Mouse (Mus musculus) heart, postnatal 25 days (tissue): ENCODE measurements around the gene Inca1. TPM values are rescaled to one million over a fixed set of nuclear protein-coding genes. Genes with fewer than 3 reads are reported as not detected.

ENCODE experiments used
- DNase-seq: peaks from one replicate; pipeline ENCODE4 v3.0.0; 2022; ENCODE audit warnings: low spot score
- intact Hi-C: fragments of 180-260 bp; cut with DNase I; formaldehyde crosslinking; loops from one replicate; pipeline ENCODE4 v1.15.1; 2025
- total RNA-seq, 2 experiments: library from RNA; stranded (reverse); gene quantifications; 2 replicates each; pipeline ENCODE4 v1.2.3; 2021

The Inca1 gene
- 1 to 10 TPM; 6.4 to 8.1 TPM for total RNA-seq

DNA sequence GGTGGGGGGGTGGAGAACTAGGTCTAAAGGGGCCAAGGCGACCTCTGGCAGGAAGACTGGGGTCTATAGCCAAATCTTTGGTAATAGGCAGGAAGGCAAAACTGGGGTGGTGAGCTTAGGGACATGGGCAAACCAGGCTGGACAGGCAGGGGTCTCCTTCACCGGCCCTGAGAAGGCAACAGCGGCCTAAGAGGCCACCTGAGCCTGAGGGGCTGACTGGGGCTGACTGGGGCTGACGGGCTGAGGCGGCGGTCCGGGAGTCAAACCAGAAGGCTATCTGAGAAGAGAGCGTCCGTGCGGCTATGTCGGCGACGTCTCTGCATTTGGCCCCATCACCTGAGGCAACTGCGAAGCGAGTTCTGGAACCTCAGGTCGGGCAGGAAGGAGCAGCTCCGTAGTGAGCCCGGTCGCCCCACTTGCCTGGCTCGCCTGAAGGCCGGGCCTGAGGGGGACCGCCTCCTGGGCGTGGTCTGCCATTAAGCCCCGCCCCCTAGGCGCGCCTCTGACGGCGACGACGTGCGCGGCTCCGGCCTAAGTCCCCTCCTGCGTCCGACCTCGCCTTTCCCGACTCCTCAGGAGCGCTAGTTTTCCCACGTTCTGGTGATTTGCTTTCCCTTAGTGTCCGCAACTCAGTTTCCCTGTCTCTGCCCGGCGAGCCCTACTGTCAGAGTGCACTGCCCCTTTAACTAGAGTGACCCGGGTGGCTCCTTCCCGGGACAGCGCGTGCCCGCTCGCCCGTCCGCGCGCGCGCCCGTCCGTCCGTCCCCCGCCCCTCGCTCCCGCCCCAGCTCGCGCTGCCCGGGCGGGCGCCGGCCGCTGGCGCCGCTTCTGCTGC, at the start of gene Inca1, which contains the start of gene Kif1c:
Gene Inca1, minus strand, starts transcription at position 434 of the 835 bp plus-strand sequence.
Gene Kif1c, plus strand, starts transcription at position 827 of the 835 bp plus-strand sequence.
- DNase-seq, result peak; percentile 93
- intact Hi-C loops, result no loop called here

DNA sequence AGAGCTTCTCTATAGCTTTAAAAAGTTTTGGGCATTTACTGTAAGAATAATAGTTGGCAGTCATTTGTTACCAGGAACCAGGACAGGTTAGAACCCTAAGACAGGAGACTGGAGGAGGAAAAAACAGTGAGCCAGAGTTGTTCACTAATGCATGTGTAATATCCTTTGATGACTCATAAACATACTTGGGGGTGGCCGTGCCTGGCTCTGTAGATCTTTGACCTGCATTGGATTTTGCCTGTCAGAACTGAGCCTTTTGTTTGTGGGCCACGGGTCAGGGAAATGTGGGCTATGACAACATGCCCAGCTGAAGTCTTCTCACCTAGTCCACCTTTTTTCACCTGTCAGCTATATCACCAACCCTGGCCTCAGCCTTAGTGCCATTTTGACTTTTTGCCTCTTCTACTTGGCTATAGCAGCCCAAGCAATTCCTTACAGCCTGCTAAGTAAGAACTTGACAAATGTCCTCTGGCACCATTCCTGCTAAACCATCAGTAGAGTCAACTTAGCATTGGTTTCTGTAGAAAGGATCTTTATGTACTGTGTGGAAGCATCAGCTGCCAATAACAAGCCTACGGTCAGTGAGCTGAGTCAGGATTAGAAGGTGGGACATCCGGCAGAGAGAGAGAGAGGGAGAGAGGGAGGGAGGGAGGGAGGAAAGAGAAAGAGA, 48.1 kb upstream of the Inca1 start:
- DNase-seq, result no peak
- intact Hi-C loops, result no loop called here

DNA sequence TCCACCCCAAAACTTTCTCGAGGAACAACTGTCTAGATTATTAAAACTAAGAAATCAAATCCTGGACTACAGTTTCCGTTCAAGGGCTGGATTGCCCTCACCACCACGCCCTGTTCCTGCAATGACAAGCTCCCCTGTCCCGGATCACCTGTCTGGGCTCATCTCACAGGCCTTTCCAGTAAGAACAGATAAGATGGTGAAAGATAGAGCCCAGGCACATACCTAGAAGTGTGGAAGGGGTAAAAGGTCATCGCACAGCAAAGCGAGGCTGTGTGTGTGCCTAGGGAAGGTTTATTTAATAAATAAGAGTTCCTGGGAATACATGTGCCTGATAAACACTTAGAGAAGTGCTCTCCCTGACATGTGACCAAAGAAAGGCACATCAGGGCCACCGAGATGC, 45.7 kb upstream of the Inca1 start:
- intact Hi-C loops, result no loop called here
- no peak for DNase-seq

DNA sequence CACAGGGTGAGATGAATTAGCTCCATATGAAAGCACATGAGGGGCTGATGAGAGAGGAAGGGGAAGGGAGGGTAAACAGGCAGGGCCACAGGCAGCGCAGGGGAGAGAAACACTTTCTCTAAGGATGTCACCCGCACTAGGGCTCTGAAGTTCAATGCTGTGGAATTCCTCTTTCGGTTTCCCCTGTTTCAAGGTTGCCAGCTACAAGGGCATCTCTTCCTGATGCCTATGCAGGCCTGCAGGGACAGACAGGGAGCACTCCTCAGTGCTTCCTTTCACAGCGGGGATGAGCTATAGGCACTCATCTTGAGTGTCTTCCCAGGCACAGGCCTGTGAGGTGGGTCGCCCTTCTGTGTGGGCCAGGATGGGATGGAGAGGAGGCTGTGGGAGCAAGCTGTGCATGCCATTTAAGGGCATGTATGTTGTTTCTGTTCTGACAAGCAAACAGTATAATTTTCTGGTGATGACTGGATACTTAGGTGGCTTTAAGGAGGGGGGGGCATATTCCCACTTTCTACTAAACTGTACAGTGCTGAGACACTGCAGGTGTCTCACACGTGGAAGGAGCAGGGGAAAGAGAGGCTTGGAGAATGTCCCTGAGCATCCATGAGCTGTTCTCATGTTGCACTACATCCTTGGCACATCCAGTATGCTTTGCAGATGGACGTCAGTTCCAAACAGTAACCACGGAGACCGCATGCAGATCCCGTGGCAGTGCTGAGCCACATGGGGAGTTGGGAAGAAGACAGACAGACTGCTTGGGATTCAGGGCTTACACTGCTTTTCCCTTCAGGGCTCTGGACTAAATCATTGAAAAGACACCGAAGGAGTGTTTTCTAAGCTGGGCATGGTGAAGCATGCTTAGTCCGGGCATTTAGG, 42.9 kb upstream of the Inca1 start:
- DNase-seq, result no peak
- intact Hi-C loops, result no loop called here

DNA sequence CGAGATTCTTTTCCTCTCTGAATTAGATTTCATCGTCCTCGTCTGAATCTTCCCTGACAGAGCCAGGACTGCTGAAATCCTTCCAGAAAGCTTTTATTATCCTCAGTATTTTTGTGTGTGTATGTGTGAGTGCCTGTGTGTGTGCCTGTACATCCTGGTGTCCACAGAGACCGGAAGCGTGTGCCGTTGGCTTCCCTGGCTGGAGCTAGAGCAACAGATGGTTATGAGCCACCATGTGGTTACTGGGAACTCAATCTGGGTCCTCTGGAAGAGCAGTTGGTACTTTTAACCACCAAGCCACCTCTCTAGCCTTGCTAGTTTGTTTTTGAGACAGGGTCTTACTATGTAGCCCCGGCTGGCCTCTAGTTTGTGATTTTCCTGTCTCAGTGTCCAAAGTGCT, 42.2 kb upstream of the Inca1 start:
- DNase-seq, result no peak
- intact Hi-C loops, result no loop called here

DNA sequence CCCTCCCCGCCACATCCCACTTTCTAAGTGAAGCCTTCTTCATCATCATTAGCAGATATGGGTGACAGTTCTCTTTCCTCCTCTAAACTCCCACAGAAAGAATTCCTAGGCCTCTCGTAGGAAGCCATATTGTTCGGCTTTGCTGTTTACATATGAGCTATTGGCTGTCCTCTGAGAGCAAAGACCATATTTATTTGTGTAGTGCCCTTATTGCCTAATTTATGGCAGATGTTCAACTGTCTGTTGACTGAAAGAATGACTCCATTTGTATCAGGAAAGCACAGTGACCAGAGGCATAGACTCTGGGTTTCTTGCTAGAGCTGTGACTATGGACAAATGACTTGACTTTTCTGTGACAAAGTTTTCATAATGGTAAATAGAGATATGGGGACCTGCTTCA, 41.6 kb upstream of the Inca1 start:
- no peak for DNase-seq
- intact Hi-C loops, result no loop called here

DNA sequence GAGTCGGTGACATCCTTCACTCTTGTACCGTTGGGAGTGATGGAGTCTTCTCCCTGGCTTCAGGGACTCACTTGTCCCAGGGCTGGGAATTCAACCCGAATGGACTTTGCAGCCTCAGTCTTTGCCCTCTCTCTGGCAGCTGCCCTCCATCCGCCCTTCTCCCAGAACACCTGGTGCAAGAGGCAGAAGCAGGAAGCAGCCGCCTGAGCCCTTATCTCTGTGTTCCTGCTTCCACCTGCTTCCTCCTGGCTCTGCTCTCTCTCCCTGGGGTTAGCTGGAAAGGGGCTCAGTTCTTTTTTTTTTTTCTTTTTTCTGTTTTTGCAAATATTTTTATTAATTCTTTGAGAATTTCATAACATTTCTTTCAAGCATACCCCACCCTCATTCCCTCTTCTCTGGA, 37.8 kb upstream of the Inca1 start:
- intact Hi-C loops, result no loop called here

DNA sequence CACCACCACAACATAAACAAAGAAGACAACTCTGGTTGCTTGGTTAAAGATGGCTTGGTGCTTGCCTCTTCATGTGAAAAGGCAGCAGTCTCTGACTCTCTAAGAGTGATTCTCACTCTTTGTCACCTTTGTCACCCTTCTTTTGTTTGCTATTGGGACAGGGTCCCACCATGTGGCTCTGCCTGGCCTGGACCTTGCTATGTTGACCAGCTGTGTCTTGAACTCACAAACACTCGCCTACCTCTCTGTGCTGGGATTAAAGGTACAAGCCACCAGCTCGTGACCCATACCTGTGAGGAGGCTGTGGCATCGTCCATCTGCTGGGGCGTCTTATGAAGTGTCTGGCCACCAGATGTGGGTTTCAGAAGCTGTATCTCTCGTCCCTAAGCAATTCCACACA, 33.3 kb upstream of the Inca1 start:
- DNase-seq, result no peak
- intact Hi-C loops, result no loop called here

More for the DNA sequence above, 37.8 kb upstream of the Inca1 start:
- no peak for DNase-seq

DNA sequence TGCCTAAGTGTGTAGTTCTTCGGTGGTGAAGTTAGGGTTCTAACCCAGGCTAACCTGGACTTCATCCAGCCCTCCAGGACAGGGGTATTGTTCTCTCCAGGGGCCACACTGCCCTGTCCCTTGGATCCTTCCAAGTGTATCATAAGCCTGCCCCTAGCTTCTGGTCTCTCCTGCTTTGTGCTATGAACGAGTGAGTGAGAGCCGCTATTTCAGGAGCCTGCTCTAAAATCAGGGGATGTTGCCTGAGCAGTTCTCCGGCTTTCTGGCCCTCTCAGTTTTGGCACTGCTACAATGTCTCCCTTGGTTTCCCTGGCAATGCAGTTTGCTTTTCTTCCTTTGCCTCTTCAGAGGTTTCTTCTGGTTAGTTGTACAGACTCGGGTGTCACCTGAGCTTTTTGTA, 31.2 kb upstream of the Inca1 start:
- intact Hi-C loops, result no loop called here
- no peak for DNase-seq

DNA sequence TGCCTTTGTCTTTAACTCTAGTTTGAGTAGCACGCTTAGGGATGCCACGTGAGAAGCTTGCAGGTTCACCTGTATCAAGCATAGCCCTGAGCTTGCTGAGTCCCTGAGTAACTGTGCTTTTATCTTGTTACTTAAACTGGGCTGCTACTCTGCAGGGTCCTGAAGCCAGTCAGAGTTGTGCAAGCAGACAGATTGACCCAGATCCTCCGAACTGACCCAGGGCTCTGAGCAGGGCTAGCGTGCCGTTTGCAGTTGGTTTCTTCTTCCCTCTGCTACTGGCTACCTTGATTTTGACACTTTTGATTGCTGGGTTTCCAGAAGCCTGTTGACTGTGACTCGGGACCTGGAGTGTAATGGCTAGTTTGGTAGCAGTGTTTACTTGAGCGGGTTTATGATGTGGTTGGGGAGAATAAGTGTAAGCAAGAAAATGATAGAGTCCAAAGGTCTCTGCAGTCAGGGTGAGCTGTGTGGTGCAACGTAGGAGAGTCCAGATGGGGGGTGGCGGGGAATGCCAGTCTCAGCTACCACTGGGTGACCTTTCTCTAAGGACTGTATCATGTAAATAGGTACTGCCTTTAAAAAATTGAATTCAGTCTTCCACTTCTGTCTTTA, 30.6 kb upstream of the Inca1 start:
- intact Hi-C loops, result no loop called here
- no peak for DNase-seq

DNA sequence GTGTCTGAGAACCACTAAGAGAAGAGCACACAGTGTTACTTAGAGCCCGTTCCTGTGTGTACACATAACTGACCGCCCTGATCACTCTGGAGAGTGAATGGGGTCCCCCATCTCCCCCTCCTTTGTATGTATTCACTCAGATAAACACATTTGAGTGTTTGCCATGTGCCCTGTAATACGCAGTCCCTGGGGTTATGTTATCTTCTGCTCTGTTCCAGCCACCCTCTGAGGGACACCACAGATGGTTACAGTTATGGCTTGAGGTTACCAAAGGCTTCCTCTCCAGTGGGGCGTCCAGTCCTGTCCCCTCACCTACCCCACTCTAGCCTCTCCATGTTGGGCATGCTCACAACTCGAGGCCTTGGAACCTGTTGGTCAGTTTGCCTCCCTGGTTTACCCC, 27.4 kb upstream of the Inca1 start:
- no peak for DNase-seq
- intact Hi-C loops, result no loop called here

DNA sequence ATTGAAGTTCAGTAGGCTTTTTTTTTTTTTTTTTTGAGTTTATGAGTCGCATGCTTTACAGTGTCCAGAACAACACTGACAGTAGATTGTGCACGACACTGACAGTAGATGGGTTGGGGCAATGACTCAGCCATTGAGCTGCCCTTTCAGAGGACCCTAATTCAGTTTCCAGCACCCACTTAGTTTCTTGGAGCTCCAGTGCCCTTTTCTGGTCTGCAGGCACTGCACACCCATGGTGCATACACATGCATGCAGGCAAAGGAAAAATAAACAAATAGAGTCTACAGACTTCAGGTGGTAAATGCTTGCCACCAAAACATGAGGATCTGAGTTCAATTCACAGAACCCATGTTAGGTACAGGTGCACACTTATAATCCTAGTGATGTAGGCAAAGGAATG, 26.6 kb upstream of the Inca1 start:
- DNase-seq, result no peak
- intact Hi-C loops, result no loop called here

DNA sequence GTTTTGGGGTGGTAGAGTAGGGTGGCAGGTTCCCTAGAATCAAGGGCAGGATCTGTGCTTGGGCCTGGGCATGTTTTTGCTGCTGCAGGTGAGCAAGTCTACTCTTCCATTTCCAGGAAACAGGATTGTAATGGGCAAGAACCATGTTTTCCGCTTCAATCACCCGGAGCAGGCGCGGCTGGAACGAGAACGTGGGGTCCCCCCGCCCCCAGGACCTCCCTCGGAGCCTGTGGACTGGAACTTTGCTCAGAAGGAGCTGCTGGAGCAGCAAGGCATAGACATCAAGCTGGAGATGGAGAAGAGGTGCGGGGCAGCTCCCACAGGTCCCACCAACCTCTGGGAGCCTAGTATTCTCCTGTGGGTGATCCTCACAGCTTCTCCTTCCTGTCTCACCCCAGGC, 24.8 kb upstream of the Inca1 start:
- no peak for DNase-seq
- intact Hi-C loops, result no loop called here

DNA sequence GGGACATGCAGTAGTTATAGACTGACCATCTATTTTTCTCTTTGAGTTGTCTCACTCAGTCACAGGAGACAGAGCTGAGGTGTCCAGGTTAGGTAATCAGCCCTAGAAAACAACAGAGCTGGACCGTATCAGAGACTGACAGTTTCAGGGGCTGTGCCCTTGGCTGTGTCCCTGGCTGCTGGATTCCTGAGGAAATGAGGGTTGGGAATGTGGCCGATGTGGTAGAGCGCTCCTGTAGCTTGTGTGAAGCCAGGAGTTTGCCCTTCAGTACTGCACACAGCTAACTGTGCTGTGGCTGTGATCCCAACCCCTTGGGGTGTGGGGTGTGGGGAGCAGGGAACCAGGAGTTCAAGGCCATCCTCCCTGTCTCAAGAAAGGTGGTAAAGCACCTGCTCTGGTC, 21.1 kb upstream of the Inca1 start:
- no peak for DNase-seq
- intact Hi-C loops, result no loop called here

DNA sequence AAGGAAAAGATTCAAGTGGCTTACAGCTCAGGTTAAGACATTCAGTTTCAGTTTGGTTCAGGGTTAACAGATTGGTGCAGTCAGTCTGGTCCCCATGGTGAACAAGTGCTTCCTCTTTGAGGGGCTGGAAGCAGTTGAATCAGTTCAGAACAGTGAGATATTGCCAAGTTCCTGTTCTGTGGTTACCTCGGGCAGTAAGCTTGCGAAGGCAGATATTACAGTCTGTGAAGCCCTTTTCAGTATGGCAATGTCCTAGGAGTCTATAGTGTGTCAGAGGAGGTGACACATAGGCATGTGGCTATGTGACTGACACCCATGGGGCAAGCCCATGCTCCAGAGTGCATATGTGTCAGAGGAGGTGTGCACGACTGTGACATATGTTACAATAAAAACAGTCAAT, 20.6 kb upstream of the Inca1 start:
- no peak for DNase-seq
- intact Hi-C loops, result no loop called here

DNA sequence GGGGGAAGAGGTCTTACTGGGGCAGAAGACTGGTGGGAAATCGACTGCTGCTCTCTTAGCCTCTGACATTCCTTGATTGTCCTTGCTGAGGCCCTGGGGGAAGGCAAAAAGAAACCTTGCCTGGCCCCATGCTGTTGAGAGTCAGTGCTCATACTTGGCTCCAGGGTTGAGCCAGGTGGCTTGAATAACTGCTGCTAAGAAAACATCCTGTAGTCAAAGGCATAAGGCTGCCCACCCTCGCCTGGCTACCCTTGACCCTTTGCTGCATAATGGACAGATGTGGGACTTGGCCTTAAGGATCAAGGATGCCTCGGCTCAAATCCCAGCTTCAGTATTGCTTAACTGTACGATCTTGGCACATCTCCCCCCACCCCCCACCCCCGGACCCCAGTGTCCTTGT, 18.5 kb upstream of the Inca1 start:
- intact Hi-C loops, result no loop called here
- no peak for DNase-seq

DNA sequence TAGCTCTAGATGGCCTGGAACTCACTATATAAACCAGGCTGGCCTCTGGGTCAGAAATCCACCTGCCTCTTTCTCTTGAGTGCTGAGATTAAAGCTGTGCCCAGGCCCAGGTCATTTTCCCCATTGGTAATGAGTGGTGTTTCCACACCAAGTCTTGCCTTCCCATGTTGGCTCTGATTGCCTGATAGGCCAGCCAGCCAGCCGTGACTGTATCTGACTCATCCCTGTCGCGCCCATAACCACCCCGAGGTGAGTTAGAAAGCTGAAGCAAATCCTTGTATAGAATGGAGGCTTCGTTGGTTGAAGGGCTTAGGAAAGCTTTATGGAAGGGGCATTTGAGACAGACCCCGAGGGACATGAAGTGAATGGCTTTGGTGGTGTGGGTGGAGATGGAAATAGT, 15.9 kb upstream of the Inca1 start:
- DNase-seq, result no peak
- intact Hi-C loops, result no loop called here

DNA sequence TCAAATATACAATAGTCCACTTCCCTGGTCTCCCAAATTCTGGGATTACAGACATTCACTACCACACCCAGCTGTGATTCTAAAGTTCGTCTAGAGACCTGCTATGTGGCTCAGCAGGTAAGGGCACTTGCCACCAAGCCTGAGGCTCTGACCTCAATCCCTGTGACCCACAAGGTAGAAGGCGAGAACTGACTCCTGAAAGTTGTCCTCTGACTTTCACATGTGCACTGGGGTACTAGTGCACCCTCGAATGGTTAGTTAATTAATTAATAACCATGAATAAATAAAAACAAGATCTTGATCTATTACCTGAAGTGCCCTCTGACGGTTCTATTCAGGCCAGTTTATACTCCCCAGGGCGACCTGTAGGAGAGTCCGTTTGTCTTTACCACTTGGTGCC, 13.3 kb upstream of the Inca1 start:
- intact Hi-C loops, result no loop called here
- DNase-seq, result no peak

DNA sequence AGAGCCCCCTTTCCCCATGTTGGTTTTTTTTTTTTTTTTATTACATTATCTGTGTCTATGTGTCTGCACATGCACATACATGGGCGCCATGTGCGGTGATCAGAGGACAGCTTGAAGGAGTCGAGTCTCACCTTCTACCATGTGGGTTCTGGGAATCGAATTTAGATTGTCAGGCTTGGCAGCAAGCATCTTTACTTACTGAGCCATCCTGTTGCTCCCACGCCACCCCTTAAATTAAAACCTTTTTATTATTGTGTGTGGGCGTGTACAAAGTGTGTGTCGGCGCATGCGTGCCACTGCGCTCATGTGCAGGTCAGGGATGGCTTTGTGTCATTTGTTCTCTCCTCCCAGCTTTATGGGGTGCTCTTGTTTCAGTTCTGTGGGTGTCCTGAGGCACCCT, 11.1 kb upstream of the Inca1 start:
- intact Hi-C loops, result no loop called here

DNA sequence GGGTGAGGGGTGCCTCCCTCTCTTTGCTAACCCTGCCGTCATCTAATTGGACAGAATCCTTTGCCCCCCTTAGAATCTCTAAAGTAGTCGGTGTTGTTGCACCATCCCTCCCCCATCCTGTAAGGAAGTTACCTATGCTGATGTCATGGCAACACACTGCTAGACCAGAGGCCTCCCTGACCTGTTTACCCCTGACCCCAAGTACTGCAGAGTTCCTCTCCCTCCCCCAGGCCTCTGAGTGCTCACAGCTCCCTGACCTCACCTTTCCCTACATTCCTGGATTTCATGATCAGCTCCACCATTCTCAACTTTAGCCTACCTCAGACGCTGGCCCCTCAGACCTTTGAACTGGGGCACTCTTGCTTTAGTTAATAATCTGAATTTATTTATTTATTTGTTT, 6.2 kb upstream of the Inca1 start:
- DNase-seq, result no peak
- intact Hi-C loops, result no loop called here

More for the DNA sequence above, 11.1 kb upstream of the Inca1 start:
- no peak for DNase-seq
